Mouse (Mus musculus) gastrocnemius, adult 18-20 months (tissue): ENCODE results near the gene Phlpp1. TPM values are rescaled to one million over a fixed set of nuclear protein-coding genes. Genes with fewer than 3 reads are reported as not detected.
A peak's percentile ranks its signal among the peaks of the same experiment; 100 is the strongest.

Source experiments
- DNase-seq: peaks from one replicate; pipeline ENCODE4 v3.0.0; 2021; ENCODE audit warnings: low spot score
- total RNA-seq, 2 experiments: library from RNA; stranded (reverse); gene quantifications; 2 replicates each; pipeline ENCODE4 v1.2.3; 2021

The Phlpp1 gene
- total RNA-seq, 2 experiments from 2014 or later, result 7.5 to 8.2 TPM

- DNase-seq, result no peak
Measured at GRCm38 (mm10) chr1:106380465-106380864, 208.9 kb downstream of the Phlpp1 start.

- no peak for DNase-seq
Measured at GRCm38 (mm10) chr1:106386542-106386941, 215.0 kb downstream of the Phlpp1 start.

- no peak for DNase-seq
Measured at GRCm38 (mm10) chr1:106387264-106387663, 215.7 kb downstream of the Phlpp1 start.

- DNase-seq, result peak; percentile 47
Measured at GRCm38 (mm10) chr1:106389673-106390072, 218.1 kb downstream of the Phlpp1 start.

GRCm38 (mm10) chr1:106393072-106393471 lies 221.5 kb downstream of the Phlpp1 start:
- no peak for DNase-seq

GRCm38 (mm10) chr1:106394678-106395077 lies 223.1 kb downstream of the Phlpp1 start:
- DNase-seq, result no peak

- DNase-seq, result peak; percentile 76
Measured at GRCm38 (mm10) chr1:106395476-106395875, 223.9 kb downstream of the Phlpp1 start.

- peak; percentile 54 for DNase-seq
Measured at GRCm38 (mm10) chr1:106400900-106401634, 229.5 kb downstream of the Phlpp1 start.

- no peak for DNase-seq
Measured at GRCm38 (mm10) chr1:106403011-106403501, 231.5 kb downstream of the Phlpp1 start.

- DNase-seq, result no peak
Measured at GRCm38 (mm10) chr1:106406852-106407251, 235.3 kb downstream of the Phlpp1 start.

GRCm38 (mm10) chr1:106407963-106408440 lies 236.4 kb downstream of the Phlpp1 start:
- DNase-seq, result peak; percentile 26

GRCm38 (mm10) chr1:106410858-106411257 lies 239.3 kb downstream of the Phlpp1 start:
- DNase-seq, result no peak

- peak; percentile 25 for DNase-seq
Measured at GRCm38 (mm10) chr1:106425128-106425936, 253.8 kb downstream of the Phlpp1 start.

GRCm38 (mm10) chr1:106428170-106428569 lies 256.6 kb downstream of the Phlpp1 start:
- DNase-seq, result no peak

- no peak for DNase-seq
Measured at GRCm38 (mm10) chr1:106428580-106428979, 257.0 kb downstream of the Phlpp1 start.

GRCm38 (mm10) chr1:106433580-106433979 lies 262.0 kb downstream of the Phlpp1 start:
- DNase-seq, result no peak

Other genes starting within 250 kb of the Phlpp1 start
- 10 to 100 TPM in 1 of 2 experiments, 1 to 10 TPM in 1; 7.9 to 11.4 TPM for gene Zcchc2, start 181.3 kb upstream of the Phlpp1 start, total RNA-seq